Comparison of ENCODE assay signal across 7 mouse cellular contexts in genomic region chr13:29983523-29984191, GRCm38 (mm10). TPM values are rescaled to one million over a fixed set of nuclear protein-coding genes. Genes with fewer than 3 reads are reported as not detected.
DNase-seq lines count a peak whose midpoint lies in the region; ATAC-seq lines count a peak whose summit lies in the region.

No protein-coding gene starts in this region.

- DNase-seq in urinary bladder, postnatal 14 days (ENCODE audit: low spot score): peak; percentile 17
- no peak for DNase-seq in urinary bladder, postnatal 10 days (ENCODE audit: low spot score)
- peak; percentile 25 to 34 for DNase-seq in frontal cortex, postnatal 14 days (ENCODE audit: low spot score in 2 of 2)
- peak; percentile 21 for DNase-seq in kidney, adult 9 months
- DNase-seq in retina, postnatal 1 day: peak; percentile 74

- peaks cover 20% of the 10 kb centered on the region for H3K36me3 ChIP-seq in liver, embryonic 15.5 days (replicated peaks)

- no peak overlapping the region for H3K27ac ChIP-seq in brown adipose tissue, adult 24 weeks (replicated peaks; ENCODE audit: low read depth, low read length)
- H3K27ac ChIP-seq in liver, embryonic 15.5 days (replicated peaks): peak overlapping the region; percentile 89

- WGBS in liver, embryonic 15.5 days (ENCODE audit: insufficient replicate concordance): 1% methylated on average over 35 of the region's 35 CpGs

- peak overlapping the region; percentile 94 for H3K9ac ChIP-seq in liver, embryonic 15.5 days

- H3K4me1 ChIP-seq in brown adipose tissue, adult 24 weeks (ENCODE audit: control insufficient read depth, insufficient read depth, insufficient read length, low read length): peaks cover 5% of the 10 kb centered on the region
- peaks cover 77% of the 10 kb centered on the region for H3K4me1 ChIP-seq in liver, embryonic 15.5 days (replicated peaks)

- peak overlapping the region; percentile 72 for H3K4me3 ChIP-seq in brown adipose tissue, adult 24 weeks (ENCODE audit: insufficient read depth, low read depth, low read length)
- H3K4me3 ChIP-seq in liver, embryonic 15.5 days (replicated peaks): peak overlapping the region; percentile 93

- peak overlapping the region; percentile 98 for H3K4me2 ChIP-seq in liver, embryonic 15.5 days

- no peak for ATAC-seq in liver, embryonic 15.5 days (ENCODE audit: insufficient read depth)

- no peaks in the 10 kb centered on the region for H3K9me3 ChIP-seq in liver, embryonic 15.5 days (replicated peaks)

- H3K27me3 ChIP-seq in liver, embryonic 15.5 days: no peaks in the 10 kb centered on the region

RNA-seq across cellular contexts. Expression of gene E2f3, which starts 2.2 kb away (rescaled TPM):
- 2.2 and 4.2 TPM in 2 replicates for polyA plus RNA-seq in brown adipose tissue, adult 24 weeks (2012; ENCODE audit: insufficient read depth, insufficient read length, missing spikeins)
- polyA plus RNA-seq in liver, embryonic 15.5 days (2015; fragmentation: Nextera tagmentation; extraction: Ambion mirVana): 3.9 and 4.0 TPM in 2 replicates
